Comparison of ENCODE assay signal across 10 mouse cellular contexts in genomic region chr16:10783152-10783434, GRCm38 (mm10). TPM values are rescaled to one million over a fixed set of nuclear protein-coding genes. Genes with fewer than 3 reads are reported as not detected.
DNase-seq lines count a peak whose midpoint lies in the region; ATAC-seq and TF ChIP-seq lines count a peak whose summit lies in the region.
"Had no signal": no experiment of that assay in that cellular context is flagged by ENCODE, and none has a peak within 500 bp of the region (broad histone marks: within the 10 kb centered on the region; RNA-seq: fewer than 3 reads in every experiment).

No protein-coding gene starts in this region.

- no peaks in the 10 kb centered on the region for H3K27me3 ChIP-seq in lung, embryonic 15.5 days
- H3K27me3 ChIP-seq in hindbrain, embryonic 15.5 days, result no peaks in the 10 kb centered on the region
- no peaks in the 10 kb centered on the region for H3K27me3 ChIP-seq in small intestine, adult 2 months (ENCODE audit: control insufficient read depth, insufficient read depth, low read length)

- peak overlapping the region; percentile 98 for H3K4me2 ChIP-seq in lung, embryonic 15.5 days
- peak overlapping the region; percentile 90 for H3K4me2 ChIP-seq in hindbrain, embryonic 15.5 days

- DNase-seq in adrenal gland, adult 2 months, result peak; percentile 30
- no peak for DNase-seq in adrenal gland, postnatal 25 days
- no peak for DNase-seq in lung, postnatal 25 days (ENCODE audit: low spot score)
- DNase-seq in gastrocnemius, adult 18-20 months (ENCODE audit: low spot score), result no peak
- DNase-seq in kidney, postnatal 4 days, result no peak
- DNase-seq: adrenal gland, postnatal 14 days had no signal

- 16% methylated on average over 1 of the region's 1 CpGs for WGBS in lung, embryonic 15.5 days
- 50% methylated on average over 1 of the region's 1 CpGs for WGBS in hindbrain, embryonic 15.5 days
- 31% methylated on average over 1 of the region's 1 CpGs for WGBS in small intestine, adult 2 months

- TF ChIP-seq POLR2A in small intestine, adult 2 months (IDR thresholded peaks at IDR 0.05; ENCODE audit: low read depth, low read length), result no peak

- ATAC-seq in lung, embryonic 15.5 days (ENCODE audit: borderline replicate concordance, extremely low read depth, low FRiP score, low TSS enrichment), result no peak
- ATAC-seq in hindbrain, embryonic 15.5 days (ENCODE audit: low FRiP score, low read depth), result no peak

- H3K4me3 ChIP-seq in lung, embryonic 15.5 days, result peak overlapping the region; percentile 62
- peak overlapping the region; percentile 70; the same call in 1 of the 2 replicates for H3K4me3 ChIP-seq in hindbrain, embryonic 15.5 days
- peak overlapping the region; percentile 33 for H3K4me3 ChIP-seq in small intestine, adult 2 months (ENCODE audit: low read depth, low read length)

- TF ChIP-seq CTCF in small intestine, adult 2 months (IDR thresholded peaks at IDR 0.05; ENCODE audit: extremely low read depth, insufficient read length, insufficient replicate concordance, low read depth, low read length), result no peak

- peak overlapping the region; percentile 51; the same call in 1 of the 2 replicates for H3K27ac ChIP-seq in lung, embryonic 15.5 days
- H3K27ac ChIP-seq in hindbrain, embryonic 15.5 days (replicated peaks), result no peak overlapping the region
- no peak overlapping the region for H3K27ac ChIP-seq in small intestine, adult 2 months (ENCODE audit: insufficient read depth, low read depth, low read length)

- H3K9me3 ChIP-seq in lung, embryonic 15.5 days, result no peaks in the 10 kb centered on the region
- no peaks in the 10 kb centered on the region for H3K9me3 ChIP-seq in hindbrain, embryonic 15.5 days

- no peaks in the 10 kb centered on the region for H3K36me3 ChIP-seq in lung, embryonic 15.5 days
- H3K36me3 ChIP-seq in hindbrain, embryonic 15.5 days, result no peaks in the 10 kb centered on the region
- H3K36me3 ChIP-seq in small intestine, adult 2 months (ENCODE audit: control insufficient read depth, insufficient read depth, low read length), result peaks cover 6% of the 10 kb centered on the region

- peaks cover 63% of the 10 kb centered on the region for H3K4me1 ChIP-seq in lung, embryonic 15.5 days
- peaks cover 28% of the 10 kb centered on the region for H3K4me1 ChIP-seq in hindbrain, embryonic 15.5 days (replicated peaks)
- H3K4me1 ChIP-seq in small intestine, adult 2 months (ENCODE audit: control insufficient read depth, insufficient read depth, insufficient read length, low read length), result peaks cover 22% of the 10 kb centered on the region

- peak overlapping the region; percentile 20; the same call in 1 of the 2 replicates for H3K9ac ChIP-seq in lung, embryonic 15.5 days
- H3K9ac ChIP-seq in hindbrain, embryonic 15.5 days, result no peak overlapping the region

RNA-seq across cellular contexts. Expression of gene Socs1, which starts 2.2 kb away (rescaled TPM):
- 1 to 10 TPM; 3.0 to 3.8 TPM for total RNA-seq in adrenal gland, adult 2 months (2021)
- 32.1 and 38.2 TPM in 2 replicates for polyA plus RNA-seq in adrenal gland, adult 2 months (2012; rRNA removed)
- total RNA-seq in adrenal gland, postnatal 25 days (2021), result 2.8 and 2.9 TPM in 2 replicates
- 9.8 and 10.4 TPM in 2 replicates for polyA plus RNA-seq in lung, embryonic 15.5 days (2015; fragmentation: Nextera tagmentation; extraction: Ambion mirVana)
- 5.0 and 5.4 TPM in 2 replicates for polyA plus RNA-seq in hindbrain, embryonic 15.5 days (2015; fragmentation: Nextera tagmentation; extraction: Ambion mirVana)
- 11.3 and 33.6 TPM in 2 replicates for polyA plus RNA-seq in small intestine, adult 2 months (2012; rRNA removed)
- total RNA-seq in gastrocnemius, adult 18-20 months (2021), result under 1 TPM; 0.21 to 0.52 TPM

RNA-seq across cellular contexts. Expression of gene Tnp2, which starts 5.4 kb away (rescaled TPM):
- not detected for total RNA-seq in adrenal gland, adult 2 months (2021)
- polyA plus RNA-seq in adrenal gland, adult 2 months (2012; rRNA removed), result not detected in 2 replicates
- not detected in 2 replicates for total RNA-seq in adrenal gland, postnatal 25 days (2021)
- not detected in 2 replicates for polyA plus RNA-seq in lung, embryonic 15.5 days (2015; fragmentation: Nextera tagmentation; extraction: Ambion mirVana)
- not detected in 2 replicates for polyA plus RNA-seq in hindbrain, embryonic 15.5 days (2015; fragmentation: Nextera tagmentation; extraction: Ambion mirVana)
- not detected in 2 replicates for polyA plus RNA-seq in small intestine, adult 2 months (2012; rRNA removed)
- not detected for total RNA-seq in gastrocnemius, adult 18-20 months (2021)
- total RNA-seq: adrenal gland, postnatal 14 days; layer of hippocampus, postnatal 25 days had no signal

RNA-seq across cellular contexts. Expression of gene Prm3, which starts 7.6 kb away (rescaled TPM):
- total RNA-seq in adrenal gland, adult 2 months (2021), result not detected
- polyA plus RNA-seq in adrenal gland, adult 2 months (2012; rRNA removed), result not detected in 2 replicates
- not detected in 2 replicates for total RNA-seq in adrenal gland, postnatal 25 days (2021)
- not detected in 2 replicates for polyA plus RNA-seq in lung, embryonic 15.5 days (2015; fragmentation: Nextera tagmentation; extraction: Ambion mirVana)
- polyA plus RNA-seq in hindbrain, embryonic 15.5 days (2015; fragmentation: Nextera tagmentation; extraction: Ambion mirVana), result not detected in 2 replicates
- polyA plus RNA-seq in small intestine, adult 2 months (2012; rRNA removed), result not detected in 2 replicates
- not detected for total RNA-seq in gastrocnemius, adult 18-20 months (2021)
- total RNA-seq: adrenal gland, postnatal 14 days; layer of hippocampus, postnatal 25 days had no signal

RNA-seq across cellular contexts. Expression of gene Prm2, which starts 12.8 kb away (rescaled TPM):
- total RNA-seq in adrenal gland, adult 2 months (2021), result not detected
- polyA plus RNA-seq in adrenal gland, adult 2 months (2012; rRNA removed), result 0.19 TPM in 1 of 2 replicates, not detected in the other
- not detected in 2 replicates for total RNA-seq in adrenal gland, postnatal 25 days (2021)
- polyA plus RNA-seq in lung, embryonic 15.5 days (2015; fragmentation: Nextera tagmentation; extraction: Ambion mirVana), result not detected in 2 replicates
- not detected in 2 replicates for polyA plus RNA-seq in hindbrain, embryonic 15.5 days (2015; fragmentation: Nextera tagmentation; extraction: Ambion mirVana)
- polyA plus RNA-seq in small intestine, adult 2 months (2012; rRNA removed), result not detected in 2 replicates
- total RNA-seq in gastrocnemius, adult 18-20 months (2021), result not detected
- total RNA-seq: adrenal gland, postnatal 14 days; layer of hippocampus, postnatal 25 days had no signal

RNA-seq across cellular contexts. Expression of gene Prm1, which starts 22.5 kb away (rescaled TPM):
- not detected for total RNA-seq in adrenal gland, adult 2 months (2021)
- not detected in 2 replicates for polyA plus RNA-seq in adrenal gland, adult 2 months (2012; rRNA removed)
- total RNA-seq in adrenal gland, postnatal 25 days (2021), result not detected in 2 replicates
- 0.36 TPM in 1 of 2 replicates, not detected in the other for polyA plus RNA-seq in lung, embryonic 15.5 days (2015; fragmentation: Nextera tagmentation; extraction: Ambion mirVana)
- 0.36 and 0.52 TPM in 2 replicates for polyA plus RNA-seq in hindbrain, embryonic 15.5 days (2015; fragmentation: Nextera tagmentation; extraction: Ambion mirVana)
- polyA plus RNA-seq in small intestine, adult 2 months (2012; rRNA removed), result not detected in 2 replicates
- total RNA-seq in gastrocnemius, adult 18-20 months (2021), result not detected
- total RNA-seq: adrenal gland, postnatal 14 days; layer of hippocampus, postnatal 25 days had no signal
